Mouse (Mus musculus): ENCODE data around the gene Hcar1. TPM values are rescaled to one million over a fixed set of nuclear protein-coding genes. Genes with fewer than 3 reads are reported as not detected.

The Hcar1 gene
- polyA plus RNA-seq, 1 experiment from 2014 or later: 4.9 TPM

- 24% methylated on average over 14 of the region's 14 CpGs for WGBS
- Histone ChIP-seq H3K27ac (replicated peaks) (peak overlapping the region; percentile 1), H3K4me1 (replicated peaks; ENCODE audit: control insufficient read depth, insufficient read depth) (peaks cover 9% of the 10 kb centered on the region; the same call in 1 of the 2 replicates), H3K9me3 (ENCODE audit: control insufficient read depth, low read length) (no peaks in the 10 kb centered on the region), H3K27me3 (ENCODE audit: control insufficient read depth, insufficient read depth, low read length) (no peaks in the 10 kb centered on the region), H3K4me3 (ENCODE audit: low read depth, low read length) (peak overlapping the region; percentile 31), H3K9ac (ENCODE audit: low read length) (peak overlapping the region; percentile 55; the same call in 1 of the 2 replicates), H3K4me2 (replicated peaks; ENCODE audit: low read depth) (peak overlapping the region; percentile 61), H3K36me3 (ENCODE audit: control insufficient read depth, insufficient read depth, low read length) (no peaks in the 10 kb centered on the region)
- TF ChIP-seq CTCF (IDR thresholded peaks at IDR 0.05; ENCODE audit: low read depth): no peak
- TF ChIP-seq EP300 (optimal IDR thresholded peaks at IDR 0.05): no peak
- ATAC-seq (ENCODE audit: low FRiP score, low TSS enrichment) (peak; percentile 41), DNase-seq (ENCODE audit: low spot score) (peak; percentile 45)
Observed at GRCm38 (mm10) chr5:123878056-123878455, 1.8 kb downstream of the Hcar1 start.

- Histone ChIP-seq H3K4me2 (replicated peaks; ENCODE audit: low read depth) (no peak overlapping the region), H3K36me3 (ENCODE audit: control insufficient read depth, insufficient read depth, low read length) (no peaks in the 10 kb centered on the region), H3K9ac (ENCODE audit: low read length) (no peak overlapping the region), H3K4me1 (replicated peaks; ENCODE audit: control insufficient read depth, insufficient read depth) (peaks cover 5% of the 10 kb centered on the region; the same call in 1 of the 2 replicates), H3K27ac (replicated peaks) (no peak overlapping the region), H3K27me3 (ENCODE audit: control insufficient read depth, insufficient read depth, low read length) (no peaks in the 10 kb centered on the region), H3K9me3 (ENCODE audit: control insufficient read depth, low read length) (no peaks in the 10 kb centered on the region), H3K4me3 (ENCODE audit: low read depth, low read length) (no peak overlapping the region)
- WGBS: 84% methylated on average over 5 of the region's 5 CpGs
- TF ChIP-seq EP300 (optimal IDR thresholded peaks at IDR 0.05): no peak
- TF ChIP-seq CTCF (IDR thresholded peaks at IDR 0.05; ENCODE audit: low read depth): no peak
- DNase-seq (ENCODE audit: low spot score): no peak
- ATAC-seq (ENCODE audit: low FRiP score, low TSS enrichment): no peak
Observed at GRCm38 (mm10) chr5:123874177-123874576, 5.6 kb downstream of the Hcar1 start.

- H3K36me3 ChIP-seq (ENCODE audit: control insufficient read depth, insufficient read depth, low read length): no peaks in the 10 kb centered on the region
- H3K4me1 ChIP-seq (replicated peaks; ENCODE audit: control insufficient read depth, insufficient read depth): no peaks in the 10 kb centered on the region
- no peaks in the 10 kb centered on the region for H3K9me3 ChIP-seq (ENCODE audit: control insufficient read depth, low read length)
- H3K9ac ChIP-seq (ENCODE audit: low read length): no peak overlapping the region
- no peak overlapping the region for H3K4me2 ChIP-seq (replicated peaks; ENCODE audit: low read depth)
- H3K27me3 ChIP-seq (ENCODE audit: control insufficient read depth, insufficient read depth, low read length): no peaks in the 10 kb centered on the region
- DNase-seq (ENCODE audit: low spot score) (no peak), ATAC-seq (ENCODE audit: low FRiP score, low TSS enrichment) (no peak)
- TF ChIP-seq EP300 (optimal IDR thresholded peaks at IDR 0.05) (peak; percentile 75), CTCF (IDR thresholded peaks at IDR 0.05; ENCODE audit: low read depth) (no peak)
- H3K4me3 ChIP-seq (ENCODE audit: low read depth, low read length): no peak overlapping the region
- peak overlapping the region; percentile 78 for H3K27ac ChIP-seq (replicated peaks)
- WGBS: 55% methylated on average over 4 of the region's 4 CpGs
Observed at GRCm38 (mm10) chr5:123869615-123870014, 10.2 kb downstream of the Hcar1 start.

GRCm38 (mm10) chr5:123866457-123866856 lies 13.4 kb downstream of the Hcar1 start:
- Histone ChIP-seq H3K27ac (replicated peaks) (no peak overlapping the region), H3K4me2 (replicated peaks; ENCODE audit: low read depth) (no peak overlapping the region), H3K9ac (ENCODE audit: low read length) (no peak overlapping the region), H3K9me3 (ENCODE audit: control insufficient read depth, low read length) (no peaks in the 10 kb centered on the region), H3K4me3 (ENCODE audit: low read depth, low read length) (no peak overlapping the region), H3K36me3 (ENCODE audit: control insufficient read depth, insufficient read depth, low read length) (no peaks in the 10 kb centered on the region), H3K4me1 (replicated peaks; ENCODE audit: control insufficient read depth, insufficient read depth) (no peaks in the 10 kb centered on the region; the same call in 1 of the 2 replicates), H3K27me3 (ENCODE audit: control insufficient read depth, insufficient read depth, low read length) (no peaks in the 10 kb centered on the region)
- no peak for ATAC-seq (ENCODE audit: low FRiP score, low TSS enrichment)
- DNase-seq (ENCODE audit: low spot score): no peak
- 69% methylated on average over 4 of the region's 4 CpGs for WGBS
- no peak for TF ChIP-seq EP300 (optimal IDR thresholded peaks at IDR 0.05)
- TF ChIP-seq CTCF (IDR thresholded peaks at IDR 0.05; ENCODE audit: low read depth): no peak

- TF ChIP-seq EP300 (optimal IDR thresholded peaks at IDR 0.05) (peak; percentile 67), CTCF (IDR thresholded peaks at IDR 0.05; ENCODE audit: low read depth) (no peak)
- Histone ChIP-seq H3K4me3 (ENCODE audit: low read depth, low read length) (no peak within 1 kb of the TSS), H3K9me3 (ENCODE audit: control insufficient read depth, low read length) (no peaks in the 10 kb centered on the region), H3K4me2 (replicated peaks; ENCODE audit: low read depth) (peak within 1 kb of the TSS; percentile 34), H3K36me3 (ENCODE audit: control insufficient read depth, insufficient read depth, low read length) (no peaks in the 10 kb centered on the region), H3K4me1 (replicated peaks; ENCODE audit: control insufficient read depth, insufficient read depth) (no peaks in the 10 kb centered on the region; the same call in 1 of the 2 replicates), H3K27ac (replicated peaks) (peak within 1 kb of the TSS; percentile 65), H3K27me3 (ENCODE audit: control insufficient read depth, insufficient read depth, low read length) (no peaks in the 10 kb centered on the region), H3K9ac (ENCODE audit: low read length) (no peak within 1 kb of the TSS)
- ATAC-seq (ENCODE audit: low FRiP score, low TSS enrichment) (0 out of 2 replicates have a peak, but pooled peaks have one; percentile 45), DNase-seq (ENCODE audit: low spot score) (no peak)
- WGBS: 46% methylated on average over 12 of the region's 12 CpGs
Observed at GRCm38 (mm10) chr5:123865365-123865764, 14.5 kb downstream of the Hcar1 start, which contains the start of gene Hcar2. Gene Hcar2, minus strand, starts transcription at chr5:123865499.

- Histone ChIP-seq H3K36me3 (ENCODE audit: control insufficient read depth, insufficient read depth, low read length) (no peaks in the 10 kb centered on the region), H3K4me2 (replicated peaks; ENCODE audit: low read depth) (peak overlapping the region; percentile 34), H3K27me3 (ENCODE audit: control insufficient read depth, insufficient read depth, low read length) (no peaks in the 10 kb centered on the region), H3K4me1 (replicated peaks; ENCODE audit: control insufficient read depth, insufficient read depth) (no peaks in the 10 kb centered on the region; the same call in 1 of the 2 replicates), H3K9ac (ENCODE audit: low read length) (peak overlapping the region; percentile 13; the same call in 1 of the 2 replicates), H3K4me3 (ENCODE audit: low read depth, low read length) (no peak overlapping the region), H3K9me3 (ENCODE audit: control insufficient read depth, low read length) (no peaks in the 10 kb centered on the region), H3K27ac (replicated peaks) (no peak overlapping the region)
- DNase-seq (ENCODE audit: low spot score) (no peak), ATAC-seq (ENCODE audit: low FRiP score, low TSS enrichment) (no peak)
- WGBS: 92% methylated on average over 14 of the region's 14 CpGs
- TF ChIP-seq CTCF (IDR thresholded peaks at IDR 0.05; ENCODE audit: low read depth): no peak
- TF ChIP-seq EP300 (optimal IDR thresholded peaks at IDR 0.05): no peak
Observed at GRCm38 (mm10) chr5:123863934-123864333, 15.9 kb downstream of the Hcar1 start.
